ENCODE assay signal across 9 mouse cellular contexts in the genomic region with DNA sequence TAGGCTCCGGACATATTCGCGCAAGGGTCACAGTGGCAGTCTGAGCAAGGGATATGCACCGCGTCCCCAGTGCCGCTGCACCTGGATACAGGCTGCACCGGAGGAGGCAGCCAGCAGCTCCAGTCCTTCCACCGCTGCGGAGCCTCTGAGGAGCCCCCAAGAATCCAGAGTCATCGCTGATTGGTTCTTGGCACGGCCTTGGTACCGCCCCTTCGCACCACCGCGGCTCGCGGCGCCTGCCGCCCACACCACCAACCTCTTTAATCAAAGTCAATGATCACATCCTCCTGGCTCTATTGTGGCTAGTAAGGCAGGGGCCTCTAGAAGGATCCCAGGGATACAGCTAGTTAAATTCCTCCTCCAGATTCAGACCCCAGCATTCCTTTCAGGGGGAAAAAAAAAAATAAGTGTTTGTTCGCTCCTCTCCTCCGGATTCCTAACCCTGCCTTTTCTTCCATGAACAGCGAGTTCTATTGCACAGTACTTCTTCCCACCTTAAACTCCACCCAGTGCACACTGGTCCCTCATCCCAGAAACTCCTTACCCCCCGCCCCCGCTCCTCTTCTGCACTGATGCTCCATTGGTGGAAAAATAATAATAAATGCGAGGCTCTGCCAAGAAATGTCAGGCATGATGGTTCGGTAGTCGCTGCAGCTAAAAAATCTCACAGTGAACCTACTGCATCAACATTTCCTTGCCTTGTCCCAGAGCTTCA. TPM values are rescaled to one million over a fixed set of nuclear protein-coding genes. Genes with fewer than 3 reads are reported as not detected.
DNase-seq lines count a peak whose midpoint lies in the region; ATAC-seq lines count a peak whose summit lies in the region.
"Had no signal": no experiment of that assay in that cellular context is flagged by ENCODE, and none has a peak within 500 bp of the region (broad histone marks: within the 10 kb centered on the region; RNA-seq: fewer than 3 reads in every experiment).

No protein-coding gene starts in this region.

- no peaks in the 10 kb centered on the region for H3K36me3 ChIP-seq in heart, embryonic 10.5 days
- no peaks in the 10 kb centered on the region for H3K36me3 ChIP-seq in forebrain, embryonic 14.5 days (ENCODE audit: control insufficient read depth, insufficient read depth, low read length)
- H3K36me3 ChIP-seq in liver, embryonic 15.5 days (replicated peaks), result no peaks in the 10 kb centered on the region
- no peaks in the 10 kb centered on the region for H3K36me3 ChIP-seq in stomach, embryonic 16.5 days (ENCODE audit: control insufficient read depth, insufficient read depth, low read length)

- H3K4me1 ChIP-seq in heart, embryonic 10.5 days, result peaks cover 32% of the 10 kb centered on the region
- H3K4me1 ChIP-seq in forebrain, embryonic 14.5 days (ENCODE audit: control insufficient read depth, insufficient read depth, low read length), result peaks cover 4% of the 10 kb centered on the region; the same call in 1 of the 2 replicates
- H3K4me1 ChIP-seq in liver, embryonic 15.5 days (replicated peaks), result no peaks in the 10 kb centered on the region
- peaks cover 17% of the 10 kb centered on the region for H3K4me1 ChIP-seq in stomach, embryonic 16.5 days (ENCODE audit: control insufficient read depth, insufficient read depth, low read length)

- H3K9me3 ChIP-seq in heart, embryonic 10.5 days, result no peaks in the 10 kb centered on the region
- H3K9me3 ChIP-seq in forebrain, embryonic 14.5 days (replicated peaks; ENCODE audit: control insufficient read depth, low read length), result no peaks in the 10 kb centered on the region
- no peaks in the 10 kb centered on the region for H3K9me3 ChIP-seq in liver, embryonic 15.5 days (replicated peaks)
- H3K9me3 ChIP-seq in stomach, embryonic 16.5 days (replicated peaks; ENCODE audit: control insufficient read depth, low read length), result no peaks in the 10 kb centered on the region

- WGBS in heart, embryonic 10.5 days, result 1% methylated on average over 27 of the region's 27 CpGs
- under 1% methylated on average over 27 of the region's 27 CpGs for WGBS in forebrain, embryonic 14.5 days
- WGBS in liver, embryonic 15.5 days (ENCODE audit: insufficient replicate concordance), result 2% methylated on average over 27 of the region's 27 CpGs
- WGBS in stomach, embryonic 16.5 days, result 1% methylated on average over 27 of the region's 27 CpGs

- peak overlapping the region; percentile 99 for H3K4me2 ChIP-seq in forebrain, embryonic 14.5 days (ENCODE audit: low read length)
- peak overlapping the region; percentile 41 for H3K4me2 ChIP-seq in liver, embryonic 15.5 days
- peak overlapping the region; percentile 87 for H3K4me2 ChIP-seq in stomach, embryonic 16.5 days (ENCODE audit: low read depth, low read length)

- peak; percentile 78 for DNase-seq in heart, embryonic 10.5 days (ENCODE audit: low spot score)
- DNase-seq in heart, postnatal 36 days, result no peak
- peak; percentile 89 for DNase-seq in cerebellum, adult 11-12 months
- DNase-seq in forebrain, embryonic 14.5 days (ENCODE audit: low spot score), result peak; percentile 90
- DNase-seq in layer of hippocampus, adult 18-20 months (ENCODE audit: low spot score in 2 of 2), result peak; percentile 87 to 88
- no peak for DNase-seq in spleen, adult 18-20 months

- H3K27me3 ChIP-seq in heart, embryonic 10.5 days (ENCODE audit: insufficient read depth, poor library complexity, severe bottlenecking), result peaks cover 80% of the 10 kb centered on the region
- H3K27me3 ChIP-seq in forebrain, embryonic 14.5 days (replicated peaks; ENCODE audit: control insufficient read depth, insufficient read depth, low read length), result peaks cover 35% of the 10 kb centered on the region
- H3K27me3 ChIP-seq in liver, embryonic 15.5 days, result peaks cover 68% of the 10 kb centered on the region
- H3K27me3 ChIP-seq in stomach, embryonic 16.5 days (ENCODE audit: control insufficient read depth, insufficient read depth, low read length), result peaks cover 52% of the 10 kb centered on the region

- no peak overlapping the region for H3K27ac ChIP-seq in heart, embryonic 10.5 days
- H3K27ac ChIP-seq in forebrain, embryonic 14.5 days (ENCODE audit: low read depth, low read length), result 0 out of 2 replicates have a peak overlapping the region, but pooled peaks have one; percentile 17
- H3K27ac ChIP-seq in liver, embryonic 15.5 days (replicated peaks), result no peak overlapping the region
- H3K27ac ChIP-seq in stomach, embryonic 16.5 days (ENCODE audit: low read length), result no peak overlapping the region

- H3K9ac ChIP-seq in forebrain, embryonic 14.5 days (ENCODE audit: low read length), result peak overlapping the region; percentile 61
- H3K9ac ChIP-seq in liver, embryonic 15.5 days, result no peak overlapping the region
- H3K9ac ChIP-seq in stomach, embryonic 16.5 days (ENCODE audit: low read length), result 0 out of 2 replicates have a peak overlapping the region, but pooled peaks have one; percentile 11

- intact Hi-C loops in heart, postnatal 36 days (cut with DNase I), result no loop called here

- ATAC-seq in forebrain, embryonic 14.5 days, result peak; percentile 90
- ATAC-seq in liver, embryonic 15.5 days (ENCODE audit: insufficient read depth), result no peak
- peak; percentile 75; the same call in 1 of the 2 replicates for ATAC-seq in stomach, embryonic 16.5 days (ENCODE audit: insufficient read depth, low FRiP score)

- peak overlapping the region; percentile 65 for H3K4me3 ChIP-seq in heart, embryonic 10.5 days
- H3K4me3 ChIP-seq in forebrain, embryonic 14.5 days (ENCODE audit: low read depth, low read length), result peak overlapping the region; percentile 57
- no peak overlapping the region for H3K4me3 ChIP-seq in liver, embryonic 15.5 days (replicated peaks)
- peak overlapping the region; percentile 51 for H3K4me3 ChIP-seq in stomach, embryonic 16.5 days (replicated peaks; ENCODE audit: low read length)

RNA-seq across cellular contexts. Expression of gene Kcna1, which starts 0.4 kb away (rescaled TPM):
- polyA plus RNA-seq in heart, embryonic 10.5 days (2016; fragmentation: Nextera tagmentation; extraction: Ambion mirVana), result 0.25 and 0.38 TPM in 2 replicates
- 1 to 10 TPM; 2.4 to 3.5 TPM for total RNA-seq in heart, postnatal 36 days (2021)
- 2.5 and 2.8 TPM in 2 replicates for polyA plus RNA-seq in forebrain, embryonic 14.5 days (2014; fragmentation: Nextera tagmentation; extraction: Ambion mirVana)
- total RNA-seq in layer of hippocampus, adult 18-20 months (2021), result 100 to 1,000 TPM; 114 to 118 TPM
- 0.06 TPM in 1 of 2 replicates, not detected in the other for polyA plus RNA-seq in liver, embryonic 15.5 days (2015; fragmentation: Nextera tagmentation; extraction: Ambion mirVana)
- polyA plus RNA-seq in stomach, embryonic 16.5 days (2015; fragmentation: Nextera tagmentation; extraction: Ambion mirVana), result 0.94 and 1.3 TPM in 2 replicates
- polyA plus RNA-seq: liver, adult 2 months had no signal

Comparison
In these comparisons a context has a peak if more than half of its experiments do, and no peak if none do; other contexts are left out.
1. DNase-seq: peak in heart, embryonic 10.5 days (single experiment), cerebellum, adult 11-12 months (single experiment), forebrain, embryonic 14.5 days (single experiment) and layer of hippocampus, adult 18-20 months (2 of 2); none in heart, postnatal 36 days (0 of 2) and spleen, adult 18-20 months (0 of 2).
2. H3K4me2 ChIP-seq: peak in every context shown above with its lines; median percentile 99 in forebrain, embryonic 14.5 days; 87 in stomach, embryonic 16.5 days; 41 in liver, embryonic 15.5 days.